Mouse (Mus musculus): ENCODE data around the gene Psme1.

GRCm38 (mm10) chr14:55618486-55619195 lies 40.7 kb downstream of the Psme1 start:
- TF ChIP-seq TAL1 (IDR thresholded peaks at IDR 0.05; ENCODE audit: low read length): no peak
- TF ChIP-seq GATA1 (IDR thresholded peaks at IDR 0.05; ENCODE audit: low read length): peak; percentile 69

Measured in erythroblast, embryonic 14.5 days (primary cell).